Mouse (Mus musculus) thymus, adult 2 months (tissue): Measurements from ENCODE around the gene Hoxc12.

Experiments used
- CTCF ChIP-seq: fragments of 200-500 bp; IDR thresholded peaks from 2 replicates; pipeline ENCODE4 v1.5.1; 2012; ENCODE audit warnings: mild to moderate bottlenecking, control low read depth, low read length, moderate library complexity, borderline replicate concordance; ENCODE audit not compliant: control insufficient read depth, poor library complexity, insufficient read depth; ENCODE audit errors: extremely low read depth
- POLR2A ChIP-seq: fragments of 200-500 bp; IDR thresholded peaks from 2 replicates; pipeline ENCODE4 v1.6.1; 2012; ENCODE audit warnings: mild to moderate bottlenecking, low read length, control low read depth, moderate library complexity; ENCODE audit not compliant: control insufficient read depth, poor library complexity, insufficient read depth; ENCODE audit errors: extremely low read depth

DNA sequence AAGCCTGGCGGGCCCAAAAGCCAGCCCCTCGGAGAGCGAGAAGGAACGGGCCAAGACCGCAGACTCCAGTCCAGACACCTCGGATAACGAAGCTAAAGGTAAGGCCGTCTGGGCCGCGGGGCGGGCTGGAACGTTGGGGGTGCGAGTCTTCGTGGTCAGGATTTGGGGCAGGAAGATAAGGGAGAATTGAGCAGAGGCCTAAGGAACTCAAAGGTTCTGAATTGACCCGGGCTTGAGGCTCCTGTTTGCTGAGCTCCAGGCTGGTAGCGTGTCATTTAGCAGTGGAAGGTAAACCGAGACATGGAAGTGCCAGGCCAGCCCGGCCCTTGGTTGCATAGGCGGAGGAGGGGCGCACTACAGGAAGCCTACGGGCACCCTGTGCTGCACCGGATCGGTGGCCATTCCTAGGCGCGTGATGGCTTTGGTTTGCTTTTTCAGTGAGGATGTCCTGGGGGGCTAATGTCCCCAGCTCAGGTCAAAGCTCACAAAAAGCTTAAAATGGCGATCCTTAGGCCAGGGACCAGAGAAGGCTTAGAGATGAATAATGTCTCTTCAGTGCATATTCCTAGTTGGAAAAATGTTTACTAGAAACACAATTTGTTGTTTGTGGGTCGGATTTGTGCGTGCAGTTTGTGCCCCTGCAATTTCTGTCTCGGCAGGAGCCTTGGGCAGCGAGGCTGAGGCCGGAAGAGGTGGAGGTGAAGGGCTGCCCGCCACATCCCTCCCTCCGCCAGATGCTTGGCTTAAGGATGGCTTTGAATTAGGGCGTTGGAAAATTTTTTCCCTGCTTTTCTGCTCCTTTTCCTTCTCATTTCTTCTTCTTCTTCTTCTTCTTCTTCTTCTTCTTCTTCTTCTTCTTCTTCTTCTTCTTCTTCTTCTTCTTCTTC lies 31.2 kb downstream of the Hoxc12 start:
- TF ChIP-seq POLR2A (no peak), CTCF (no peak)
